Mouse (Mus musculus) brain, embryonic 14.5 days (tissue): ENCODE results near the gene Chst3. TPM values are rescaled to one million over a fixed set of nuclear protein-coding genes. Genes with fewer than 3 reads are reported as not detected.

Source experiments
- DNase-seq: peaks from one replicate; pipeline ENCODE4 v3.0.0-alpha.2; 2011; ENCODE audit warnings: low read depth
- CTCF ChIP-seq: fragments of 200-500 bp; IDR thresholded peaks from 2 replicates; pipeline ENCODE4 v1.5.1; 2012; ENCODE audit warnings: inconsistent platforms, mild to moderate bottlenecking, moderate library complexity, borderline replicate concordance; ENCODE audit not compliant: insufficient read depth, insufficient read length; ENCODE audit errors: extremely low read depth
- POLR2A ChIP-seq: fragments of 200-500 bp; IDR thresholded peaks from 2 replicates; pipeline ENCODE4 v1.6.1; 2012; ENCODE audit warnings: mild to moderate bottlenecking, inconsistent platforms, borderline replicate concordance; ENCODE audit not compliant: poor library complexity, insufficient read depth, insufficient read length, severe bottlenecking; ENCODE audit errors: extremely low read depth
- polyA plus RNA-seq: library from polyadenylated mRNA; depleted of rRNA; stranded (reverse); fragments of >200 nt; gene quantifications from 2 replicates; pipeline ENCODE4 v1.2.3, GENCODE M21; 2012

Gene Chst3
- polyA plus RNA-seq, 1 experiment = 4.6 TPM

GRCm38 (mm10) chr10:60209237-60209636 is 9.8 kb downstream of the Chst3 start:
- peak; percentile 85 for DNase-seq
- TF ChIP-seq CTCF = no peak
- no peak for TF ChIP-seq POLR2A

DNA sequence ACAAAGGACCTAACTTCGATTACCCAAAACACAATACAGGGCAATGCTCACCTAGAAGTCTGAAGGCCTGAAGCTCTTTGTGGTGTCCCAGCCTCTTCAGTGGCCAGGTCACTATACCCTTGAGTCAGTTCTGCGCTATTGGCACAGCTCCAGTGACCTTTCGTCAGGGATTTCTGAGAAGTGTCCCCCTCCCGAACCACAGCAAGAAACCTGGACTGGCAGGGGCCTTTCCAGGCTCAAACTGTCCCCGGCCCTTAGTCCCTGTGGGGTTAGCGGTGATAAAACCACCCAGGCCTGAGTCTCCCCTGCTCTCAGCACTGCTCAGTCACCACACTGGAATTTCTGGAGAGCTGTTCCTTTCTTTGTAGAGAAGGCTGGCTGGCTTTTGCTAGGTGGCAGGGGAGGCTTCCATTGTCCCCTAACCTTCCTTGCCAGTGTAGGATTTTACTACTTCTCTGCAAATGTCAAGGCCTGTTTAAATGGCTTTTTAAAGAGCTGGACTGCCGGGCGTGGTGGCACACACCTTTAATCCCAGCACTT is 11.8 kb downstream of the Chst3 start:
- DNase-seq = no peak
- TF ChIP-seq POLR2A = no peak

DNA sequence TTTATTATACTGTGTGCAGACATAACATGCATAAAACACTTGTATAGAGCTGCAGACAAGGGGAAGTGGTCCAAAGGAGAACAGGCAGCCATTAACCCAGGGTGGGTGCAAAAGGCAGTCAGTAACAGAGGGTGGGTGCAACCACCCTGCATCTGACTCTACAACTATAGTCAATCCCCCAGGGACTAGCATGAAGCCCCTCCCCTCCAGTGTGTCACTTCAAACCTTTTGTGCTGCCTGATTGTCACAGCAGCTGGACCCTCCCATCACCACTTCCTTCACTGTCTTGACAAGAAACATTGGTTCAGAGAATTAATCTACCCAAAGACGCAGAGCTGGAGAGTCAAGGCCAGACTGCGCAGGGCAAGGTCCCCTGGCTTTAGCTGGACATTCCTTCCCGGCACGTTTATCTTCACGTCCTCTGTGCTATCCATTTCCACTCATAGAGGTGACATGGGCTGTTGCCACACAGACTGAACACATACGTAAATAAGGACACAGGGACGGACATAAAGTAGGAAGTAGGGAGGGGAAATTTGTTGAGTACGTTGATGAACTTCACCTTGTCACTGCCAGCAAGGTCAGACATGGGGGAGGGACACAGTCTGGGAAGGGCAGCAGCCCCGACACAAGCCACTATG is 13.3 kb downstream of the Chst3 start:
- no peak for TF ChIP-seq POLR2A
- no peak for TF ChIP-seq CTCF
- DNase-seq = no peak

- 0 out of 2 replicates have a peak, but pooled peaks have one; percentile 9 for TF ChIP-seq POLR2A
- no peak for TF ChIP-seq CTCF
- peak; percentile 92 for DNase-seq
These were observed 16.3 kb downstream of the Chst3 start for GRCm38 (mm10) chr10:60202785-60203184.

GRCm38 (mm10) chr10:60200996-60201395 is 18.1 kb downstream of the Chst3 start:
- TF ChIP-seq CTCF = no peak
- no peak for TF ChIP-seq POLR2A
- DNase-seq = no peak

DNA sequence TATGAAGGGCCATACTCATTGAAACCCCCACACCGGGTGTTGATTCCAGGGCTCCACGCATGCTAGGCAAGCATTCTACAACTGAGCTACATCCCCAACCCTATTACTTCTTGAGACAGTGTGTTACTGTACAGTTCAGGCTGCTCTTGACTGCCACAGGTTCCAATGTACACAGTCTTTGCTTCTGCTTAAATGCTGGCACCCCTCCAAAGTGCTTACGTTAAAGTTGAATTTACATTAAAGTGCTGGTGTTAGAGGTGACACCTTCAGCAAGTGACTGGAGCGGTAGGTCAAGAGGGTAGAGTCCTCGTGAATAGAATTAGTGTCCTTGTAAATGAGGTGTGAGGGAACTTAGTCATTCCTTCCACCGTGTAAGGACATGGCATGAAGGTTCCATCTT is 19.7 kb downstream of the Chst3 start:
- DNase-seq = no peak
- TF ChIP-seq POLR2A = no peak
- TF ChIP-seq CTCF = no peak

DNA sequence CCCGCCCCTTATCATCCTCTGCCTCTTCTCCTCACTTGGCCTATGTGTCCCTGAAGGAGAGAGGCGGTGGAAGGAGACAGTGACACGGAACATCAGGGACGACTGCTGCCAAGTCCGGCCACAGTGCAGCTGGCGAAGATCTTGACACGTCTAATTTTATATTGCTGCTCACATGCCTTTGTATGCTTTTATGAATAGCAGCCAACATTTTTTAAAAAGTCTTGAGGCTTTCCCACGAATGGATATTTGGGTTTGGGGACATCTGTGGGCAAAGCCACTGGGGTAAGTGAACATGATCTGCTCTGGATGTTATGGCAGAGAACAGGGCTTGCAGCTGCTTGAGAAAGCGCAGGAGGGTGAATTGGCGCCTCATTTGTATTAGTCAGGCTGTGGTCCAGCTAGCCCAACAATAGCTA is 21.6 kb downstream of the Chst3 start:
- DNase-seq = no peak
- no peak for TF ChIP-seq POLR2A
- no peak for TF ChIP-seq CTCF

DNA sequence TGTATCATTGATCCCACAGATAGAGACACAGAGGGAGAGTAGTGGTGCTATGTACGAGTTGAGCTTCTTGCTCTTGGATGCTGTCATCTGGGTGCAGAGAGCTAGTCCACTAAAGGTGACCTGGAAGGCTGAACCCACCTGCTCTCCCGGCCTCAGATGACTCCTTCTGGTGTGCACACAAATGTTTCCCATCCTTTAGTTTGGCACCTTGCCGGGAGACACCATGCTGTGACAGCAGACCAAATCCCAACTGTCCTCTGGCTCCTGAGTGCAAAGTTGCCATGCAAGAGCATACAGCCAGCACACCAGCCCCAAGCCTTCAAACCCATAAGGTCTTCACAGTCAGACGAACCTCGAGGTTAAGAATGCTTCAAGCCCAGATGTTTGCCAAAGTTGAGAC is 22.1 kb downstream of the Chst3 start:
- no peak for DNase-seq
- TF ChIP-seq CTCF (no peak), POLR2A (no peak)

DNA sequence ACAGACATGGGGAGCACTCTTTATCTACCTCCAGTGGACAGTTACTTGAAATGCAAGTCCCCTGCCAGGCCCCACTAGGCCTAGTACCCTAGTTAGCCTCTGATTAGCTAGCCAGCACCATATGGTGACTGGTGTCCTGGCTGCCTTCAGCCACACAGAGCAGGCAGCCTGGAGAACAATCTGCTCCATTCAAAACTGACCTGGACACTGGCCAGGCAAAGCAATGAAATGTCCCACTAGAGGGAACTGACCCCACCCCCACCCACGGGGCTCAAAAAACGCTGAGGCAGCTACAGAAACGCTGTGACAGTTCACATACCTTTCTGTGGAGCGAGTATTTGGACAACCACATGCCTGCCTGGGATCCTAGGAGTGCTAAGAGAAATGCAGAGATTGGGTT is 24.0 kb downstream of the Chst3 start:
- TF ChIP-seq CTCF = no peak; the same call in 1 of the 2 replicates
- no peak for TF ChIP-seq POLR2A
- DNase-seq = peak; percentile 92

DNA sequence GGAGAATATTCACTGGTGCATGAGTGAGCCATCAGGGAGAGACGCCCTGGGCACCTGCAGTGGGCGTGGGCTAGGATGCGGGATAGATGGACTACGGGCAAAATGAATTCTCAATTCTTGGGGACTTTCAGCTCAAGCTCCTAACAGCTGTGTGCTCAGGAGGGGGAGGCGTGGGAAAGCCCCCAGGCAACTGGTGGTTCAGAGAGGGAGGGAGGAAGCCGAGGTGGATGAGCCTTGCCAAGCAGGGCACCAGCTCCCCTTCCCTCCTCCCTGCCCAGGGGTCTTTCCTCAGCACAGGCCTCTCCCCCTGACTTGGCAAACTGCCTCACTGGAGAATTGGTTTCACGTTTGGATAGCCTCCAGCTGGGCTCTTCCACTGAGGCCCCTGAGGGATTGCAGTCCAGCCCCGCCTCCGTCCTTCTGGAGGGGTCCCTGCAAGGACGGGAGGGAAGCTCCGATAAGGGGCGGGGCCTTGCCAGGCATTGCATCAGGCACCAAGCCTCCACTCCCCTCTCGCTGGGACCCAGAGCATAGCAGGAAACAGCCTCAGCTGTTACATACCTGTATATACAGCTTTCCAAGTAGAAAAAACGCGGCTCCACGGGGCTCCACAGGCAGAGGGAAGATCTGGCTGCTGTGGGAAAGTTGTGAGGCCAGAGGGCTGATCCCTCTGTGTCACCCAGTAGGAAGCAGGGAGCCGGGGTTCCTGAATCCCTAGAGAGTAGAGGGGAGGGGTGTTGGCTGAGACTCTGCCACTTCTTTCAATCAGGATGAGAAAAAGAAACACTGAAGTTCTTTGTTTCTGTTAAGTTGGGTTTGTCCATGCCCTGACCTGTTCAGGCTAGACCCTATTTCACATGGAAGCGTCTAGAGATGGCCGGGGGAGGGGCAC is 25.3 kb downstream of the Chst3 start:
- no peak for TF ChIP-seq CTCF
- TF ChIP-seq POLR2A = no peak
- peak; percentile 98 for DNase-seq

DNA sequence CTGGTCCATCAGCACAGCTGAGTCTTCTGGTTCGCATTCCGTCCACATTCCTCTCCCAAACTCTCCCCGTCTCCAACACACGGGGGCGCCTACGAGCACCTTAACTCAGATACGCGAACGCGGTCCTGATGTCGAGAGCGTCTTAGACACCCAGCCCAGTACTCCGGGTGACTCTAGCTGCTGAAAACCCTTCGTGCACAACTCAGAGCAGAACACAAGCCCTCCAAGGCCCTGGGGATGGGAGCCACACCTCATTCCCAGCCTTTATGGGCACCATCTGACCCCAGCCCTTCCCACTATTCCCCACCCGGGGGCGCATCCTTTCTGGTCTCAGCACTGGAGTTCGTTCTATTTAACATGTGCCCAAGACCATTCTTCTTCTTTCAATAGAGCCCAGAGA is 27.3 kb downstream of the Chst3 start:
- peak; percentile 91 for DNase-seq
- TF ChIP-seq CTCF (peak; percentile 81), POLR2A (no peak)
